Mouse (Mus musculus) gastrocnemius, adult 8-10 months (tissue): ENCODE data around the gene Ubqln5. TPM values are rescaled to one million over a fixed set of nuclear protein-coding genes. Genes with fewer than 3 reads are reported as not detected.

Source experiments
- DNase-seq, 2 experiments: peaks; one replicate each; pipeline ENCODE4 v3.0.0; 2022; ENCODE audit warnings: low spot score in 2 of 2
- total RNA-seq, 4 experiments: library from RNA; stranded (reverse); gene quantifications; 2 replicates each; pipeline ENCODE4 v1.2.4; 2022

Ubqln5 gene
- total RNA-seq: not detected

DNA sequence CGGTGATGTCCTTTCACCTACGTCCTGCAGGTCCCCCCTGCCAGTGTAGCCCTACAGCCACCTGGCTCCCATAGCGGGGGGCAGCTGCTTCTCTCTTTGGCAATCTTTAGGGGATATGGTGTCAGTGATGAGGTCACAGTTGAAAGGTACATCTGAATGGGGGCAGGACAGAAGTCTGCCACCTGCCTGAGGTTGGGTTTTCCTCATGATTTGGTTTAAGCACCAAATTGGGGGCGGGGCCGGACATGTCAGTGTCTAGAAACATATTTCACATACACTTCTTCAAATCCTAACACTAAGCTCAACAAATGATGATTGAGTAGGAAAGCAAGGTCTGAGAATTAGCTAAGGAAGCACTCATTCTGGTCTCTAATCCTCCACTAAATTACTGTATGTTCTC, at the start of gene Ubqln5:
Ubqln5 (minus strand) TSS at position 101 of the 400 bp plus-strand sequence.
- no peak for DNase-seq

DNA sequence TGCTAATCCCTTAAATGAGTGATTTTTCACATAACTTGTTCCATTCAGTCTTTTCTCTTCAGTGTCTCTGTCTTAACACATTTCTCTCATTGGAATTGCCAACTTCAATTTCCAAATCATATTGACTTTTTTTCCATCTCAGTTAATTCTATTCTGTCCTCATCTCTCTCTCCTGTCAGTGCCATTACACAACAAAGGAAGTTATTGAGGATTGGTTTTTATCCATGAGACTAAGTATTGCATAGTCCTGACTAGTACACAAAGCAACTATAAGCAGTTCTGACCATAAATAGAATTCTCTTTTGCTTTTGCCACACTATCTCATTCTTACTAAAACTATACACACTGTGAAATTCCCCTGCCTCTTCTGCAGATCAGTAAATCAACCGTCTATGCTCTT, 49.4 kb upstream of the Ubqln5 start:
- DNase-seq: no peak

DNA sequence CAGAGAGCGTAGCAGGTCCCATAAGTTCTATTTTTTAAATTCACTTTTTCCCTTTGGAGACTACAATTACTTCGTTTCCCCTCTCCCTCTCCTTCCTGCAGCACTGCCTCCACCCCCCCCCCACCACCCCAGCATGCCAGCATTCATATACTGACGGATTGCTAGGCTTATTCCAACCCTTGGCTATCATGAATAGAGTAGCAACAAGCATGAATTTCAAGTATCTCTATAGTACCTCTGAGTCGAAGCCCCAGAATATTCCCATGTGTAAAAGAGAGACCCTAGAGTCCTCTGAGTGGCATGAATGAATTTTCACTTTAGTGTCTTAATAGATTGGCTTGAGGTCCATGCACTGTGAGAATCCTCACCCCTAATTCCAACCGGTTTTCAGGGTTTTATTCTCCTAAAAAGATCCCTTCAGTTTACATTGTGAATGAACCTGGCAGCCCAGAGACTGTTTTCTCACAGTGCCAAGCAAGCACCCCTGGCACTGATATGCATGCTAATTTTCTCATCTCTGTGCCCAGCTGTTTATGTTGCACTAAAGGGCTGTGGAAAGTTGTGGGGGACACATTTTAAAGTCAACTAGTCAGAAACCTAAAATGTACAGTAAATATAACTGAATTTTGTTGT, 48.9 kb upstream of the Ubqln5 start:
- no peak for DNase-seq

GRCm38 (mm10) chr7:104175085-104175484, 45.5 kb upstream of the Ubqln5 start:
- no peak for DNase-seq

DNA sequence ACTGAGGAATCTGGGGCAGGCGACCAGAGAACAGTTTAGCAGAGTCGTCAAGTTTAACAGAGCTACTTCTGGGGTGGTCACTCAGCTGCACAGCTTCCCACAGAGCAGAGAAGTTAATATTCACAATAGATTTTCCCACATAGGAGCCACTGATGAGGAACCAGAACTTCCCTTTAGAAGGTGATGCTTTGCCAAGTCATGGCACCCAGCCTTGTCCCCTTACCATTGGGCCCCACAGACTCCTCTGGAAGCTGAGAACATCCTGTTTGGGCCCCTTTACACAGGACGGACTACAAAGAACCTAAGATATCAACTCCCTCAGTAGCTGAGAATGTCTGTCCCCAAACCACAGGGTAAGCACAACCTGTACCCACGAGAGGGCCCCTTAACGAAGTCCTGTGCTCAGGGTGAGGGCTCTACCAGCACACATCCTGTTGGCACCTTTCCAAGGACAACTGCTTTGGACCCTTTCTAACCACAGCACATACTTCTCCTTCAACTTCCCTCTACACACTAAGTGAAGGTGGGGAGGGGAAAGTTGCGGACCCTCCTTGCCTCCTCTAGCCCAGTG, 40.1 kb upstream of the Ubqln5 start:
- DNase-seq: no peak

- no peak for DNase-seq
Observed at GRCm38 (mm10) chr7:104167105-104167504, 37.5 kb upstream of the Ubqln5 start.

DNA sequence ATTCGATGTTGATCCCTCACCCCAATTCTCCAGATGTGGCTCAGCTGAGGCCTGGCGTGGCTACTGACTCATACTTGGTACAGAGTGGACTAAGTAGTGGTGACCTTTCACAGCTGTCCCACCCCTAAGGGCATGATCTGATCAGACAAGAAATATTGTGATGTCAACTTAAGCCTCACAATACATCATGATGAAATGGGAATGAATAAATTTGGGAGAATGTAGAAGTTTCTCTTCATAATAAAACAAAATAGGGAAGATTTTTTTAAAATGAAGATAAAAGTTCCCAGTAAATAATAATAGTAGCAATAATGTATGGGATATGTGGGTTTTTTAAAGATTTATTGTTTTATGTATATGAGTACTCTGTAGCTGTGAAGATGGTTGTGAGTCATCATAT, 20.8 kb upstream of the Ubqln5 start, which contains the start of gene Ubqlnl:
Ubqlnl (minus strand) TSS at position 101 of the 400 bp plus-strand sequence.
- no peak for DNase-seq

- no peak for DNase-seq
Observed at GRCm38 (mm10) chr7:104143179-104143578, 13.6 kb upstream of the Ubqln5 start, which contains the start of gene Ubqln3. Gene Ubqln3 (minus strand): TSS chr7:104143279.

- DNase-seq: no peak
Observed at GRCm38 (mm10) chr7:104137305-104137704, 7.7 kb upstream of the Ubqln5 start, which contains the start of gene Olfr643. Gene Olfr643 (minus strand): TSS chr7:104137405.

DNA sequence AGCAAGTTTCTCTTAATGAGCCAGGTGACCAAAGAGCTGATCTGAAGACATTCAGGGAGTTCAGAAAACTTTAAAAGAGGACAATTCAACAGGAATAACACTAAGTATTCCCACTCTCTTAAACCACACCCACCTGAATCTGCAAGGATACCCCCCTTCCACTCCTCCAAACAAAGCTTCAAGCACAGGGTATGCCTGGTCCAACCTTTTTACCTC, 25.0 kb downstream of the Ubqln5 start, which contains the start of gene Olfr646:
Olfr646 (plus strand) TSS at position 117 of the 216 bp plus-strand sequence.
- no peak for DNase-seq

DNA sequence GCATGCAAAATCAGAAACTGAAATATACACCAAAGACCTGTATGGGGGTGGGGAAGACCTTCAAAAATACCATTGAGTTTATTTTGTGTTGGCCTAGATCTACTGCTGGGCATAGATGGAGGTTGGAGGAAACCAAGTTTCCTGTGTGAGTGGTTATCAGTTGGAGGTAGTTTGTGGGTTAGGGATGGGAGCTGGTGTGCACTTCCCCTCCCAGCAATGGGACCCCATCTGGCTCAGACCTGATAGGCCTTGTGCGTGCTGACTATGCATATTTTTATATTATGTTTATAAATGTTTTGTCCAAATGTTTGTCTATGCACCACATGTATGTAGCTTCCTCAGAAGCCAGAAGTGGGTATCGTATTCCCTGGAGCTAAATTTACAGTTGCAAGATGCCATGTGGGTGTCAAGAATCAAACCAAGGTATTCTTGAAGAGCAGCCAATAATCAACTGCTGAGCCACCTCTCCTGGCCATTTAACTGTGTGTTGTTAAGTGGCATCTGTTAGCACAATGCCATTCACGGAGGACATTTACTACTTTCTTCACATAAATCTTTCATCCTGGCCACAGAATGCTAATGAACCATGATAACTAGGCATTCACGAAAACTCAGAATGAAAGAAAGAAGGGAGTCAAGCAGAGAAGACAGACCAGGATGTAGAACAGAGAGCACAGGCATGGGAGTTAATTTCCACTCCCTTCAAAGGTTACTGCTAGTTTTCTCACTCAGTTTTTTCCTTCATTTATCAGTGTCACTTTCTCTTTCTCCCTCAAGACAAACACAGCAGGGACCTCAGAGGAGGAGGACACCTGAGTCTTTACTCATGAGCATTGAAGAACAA, 25.5 kb downstream of the Ubqln5 start:
- DNase-seq: no peak

- DNase-seq: no peak
Observed at GRCm38 (mm10) chr7:104085365-104085764, 44.3 kb downstream of the Ubqln5 start, which contains the start of gene Olfr645. Gene Olfr645 (minus strand): TSS chr7:104085465.

Other genes with a start within 250 kb of the Ubqln5 start
- gene Olfr66, start 243.6 kb downstream of the Ubqln5 start, total RNA-seq: not detected
- not detected for gene Olfr64, start 235.3 kb downstream of the Ubqln5 start, total RNA-seq
- not detected for gene Olfr65, start 226.3 kb downstream of the Ubqln5 start, total RNA-seq
- gene Olfr631, start 201.0 kb downstream of the Ubqln5 start, total RNA-seq: not detected
- not detected for gene Olfr632, start 195.5 kb downstream of the Ubqln5 start, total RNA-seq
- not detected for gene Olfr633, start 185.4 kb downstream of the Ubqln5 start, total RNA-seq
- gene Olfr635, start 158.7 kb downstream of the Ubqln5 start, total RNA-seq: not detected
- not detected for gene Olfr638, start 131.1 kb downstream of the Ubqln5 start, total RNA-seq
- not detected for gene Olfr639, start 112.5 kb downstream of the Ubqln5 start, total RNA-seq
- not detected for gene Olfr640, start 104.3 kb downstream of the Ubqln5 start, total RNA-seq
- not detected for gene Olfr641, start 94.4 kb downstream of the Ubqln5 start, total RNA-seq
- not detected for gene Olfr642, start 77.2 kb downstream of the Ubqln5 start, total RNA-seq
- not detected for gene 4930516K23Rik, start 68.4 kb downstream of the Ubqln5 start, total RNA-seq
- gene Olfr644, start 58.0 kb downstream of the Ubqln5 start, total RNA-seq: not detected
- gene Olfr645, start 44.4 kb downstream of the Ubqln5 start, total RNA-seq: not detected
- gene Olfr646, start 25.0 kb downstream of the Ubqln5 start, total RNA-seq: not detected
- gene Olfr643, start 7.6 kb upstream of the Ubqln5 start, total RNA-seq: not detected
- gene Ubqln3, start 13.5 kb upstream of the Ubqln5 start, total RNA-seq: not detected
- not detected for gene Ubqlnl, start 20.7 kb upstream of the Ubqln5 start, total RNA-seq
- gene Olfm5, start 35.0 kb upstream of the Ubqln5 start, total RNA-seq: not detected
- gene Olfr648, start 53.6 kb upstream of the Ubqln5 start, total RNA-seq: not detected
- not detected for gene Olfr649, start 66.2 kb upstream of the Ubqln5 start, total RNA-seq
- gene Trim6, start 89.0 kb upstream of the Ubqln5 start, total RNA-seq: under 1 TPM; 0.19 to 0.99 (median 0.20) TPM
- 1 to 10 TPM in 1 of 4 experiments, under 1 TPM in 3; 0.87 to 1.6 (median 0.95) TPM for gene Trim34a, start 114.6 kb upstream of the Ubqln5 start, total RNA-seq
- gene Trim5, start 158.3 kb upstream of the Ubqln5 start, total RNA-seq: under 1 TPM; 0.56 to 0.70 (median 0.66) TPM
- 1 to 10 TPM; 2.1 to 2.6 (median 2.3) TPM for gene Trim12a, start 185.6 kb upstream of the Ubqln5 start, total RNA-seq
- not detected for gene Trim34b, start 199.6 kb upstream of the Ubqln5 start, total RNA-seq
- gene Trim12c, start 223.5 kb upstream of the Ubqln5 start, total RNA-seq: 1 to 10 TPM; 2.3 to 3.1 (median 2.6) TPM
- gene Trim30b, start 240.1 kb upstream of the Ubqln5 start, total RNA-seq: not detected